Mouse (Mus musculus): ENCODE data around the gene Fam83b.

- TF ChIP-seq TAL1 (IDR thresholded peaks at IDR 0.05; ENCODE audit: low read length) (no peak), GATA1 (IDR thresholded peaks at IDR 0.05; ENCODE audit: low read length) (no peak)
Measured at GRCm38 (mm10) chr9:76536032-76536431, 30.9 kb downstream of the Fam83b start.

All from erythroblast, embryonic 14.5 days (primary cell).